Mouse (Mus musculus): ENCODE data around the gene Wnt7a.

Wnt7a gene

DNA sequence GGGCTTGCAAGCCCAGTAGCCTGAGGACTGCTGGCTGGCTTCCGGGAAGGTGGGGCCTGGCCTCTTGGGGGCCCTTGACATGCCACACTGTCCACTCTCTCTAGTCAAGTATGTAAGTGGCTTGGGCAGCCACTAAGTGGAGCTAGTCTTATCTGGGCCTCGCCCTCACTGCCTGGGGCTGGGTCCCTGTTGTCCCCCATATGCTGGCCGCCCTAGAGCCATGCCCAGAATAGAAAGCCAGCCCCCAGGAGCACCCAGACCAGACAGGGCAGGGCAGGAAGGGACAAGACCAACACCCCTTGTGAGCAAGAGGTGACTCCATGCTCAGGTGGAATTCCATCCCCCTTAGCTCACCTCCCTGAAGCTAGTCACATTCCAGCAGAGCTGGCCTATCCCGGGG is 22.0 kb downstream of the Wnt7a start:
- DNase-seq (ENCODE audit: low spot score in 2 of 2) = no peak

DNA sequence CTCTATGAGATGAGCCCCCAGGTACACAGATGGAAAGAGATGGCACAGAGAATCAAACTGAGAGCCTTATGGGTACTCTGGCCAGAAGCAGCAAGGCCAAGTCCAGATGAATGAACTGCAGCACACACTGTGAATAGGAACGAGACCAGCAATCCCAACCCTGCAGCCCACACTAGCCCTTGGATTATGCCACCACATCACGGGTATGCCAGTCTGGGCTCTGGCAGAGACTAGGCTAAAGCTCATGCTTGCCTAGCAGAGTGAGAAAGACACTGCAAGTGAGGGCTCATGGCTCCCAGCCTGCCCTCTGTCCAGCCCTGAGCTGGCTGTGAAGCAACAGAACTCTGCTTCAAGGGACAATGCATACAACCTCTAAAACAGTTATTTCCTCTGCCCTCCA is 26.7 kb downstream of the Wnt7a start:
- no peak for DNase-seq (ENCODE audit: low spot score in 2 of 2)

DNA sequence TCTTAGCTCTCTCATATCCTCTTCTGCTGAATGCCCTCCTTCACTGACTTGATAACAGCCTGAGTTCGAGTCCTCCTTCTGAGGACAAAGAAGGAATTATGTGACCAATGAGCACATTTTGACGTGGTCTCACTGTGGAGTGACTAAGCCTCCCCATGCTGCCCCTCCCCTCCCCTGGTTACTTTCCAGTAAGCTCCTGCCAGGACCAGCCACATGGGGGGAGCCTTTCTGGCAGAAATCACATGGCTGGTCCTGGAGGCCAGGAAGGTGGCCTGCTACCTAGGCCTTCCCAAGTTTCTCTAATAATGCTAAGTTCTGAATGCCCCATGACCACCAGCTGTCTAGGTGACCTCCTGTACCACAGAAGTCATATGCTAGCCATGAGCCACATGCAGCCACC is 27.3 kb downstream of the Wnt7a start:
- DNase-seq (ENCODE audit: low spot score in 2 of 2) = no peak

DNA sequence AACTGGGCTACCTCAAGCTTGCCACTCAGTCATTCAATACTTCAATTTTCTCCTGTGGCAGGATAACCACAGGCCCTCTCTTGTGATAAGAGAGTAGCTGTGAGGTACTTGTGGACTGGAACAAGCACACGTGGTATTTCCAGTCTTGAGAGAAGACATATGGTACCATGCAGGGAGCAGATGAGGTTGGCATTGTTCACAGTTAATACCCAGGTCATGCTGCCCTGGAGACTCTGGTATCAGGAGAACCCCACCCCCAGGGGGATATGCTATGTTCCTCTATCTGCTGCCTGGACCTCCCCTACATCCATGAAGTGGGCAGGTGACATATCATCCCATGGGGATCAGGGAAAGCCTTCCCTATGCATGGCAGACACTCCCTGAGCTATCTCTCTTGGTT is 27.9 kb downstream of the Wnt7a start:
- DNase-seq (ENCODE audit: low spot score in 2 of 2) = no peak

DNA sequence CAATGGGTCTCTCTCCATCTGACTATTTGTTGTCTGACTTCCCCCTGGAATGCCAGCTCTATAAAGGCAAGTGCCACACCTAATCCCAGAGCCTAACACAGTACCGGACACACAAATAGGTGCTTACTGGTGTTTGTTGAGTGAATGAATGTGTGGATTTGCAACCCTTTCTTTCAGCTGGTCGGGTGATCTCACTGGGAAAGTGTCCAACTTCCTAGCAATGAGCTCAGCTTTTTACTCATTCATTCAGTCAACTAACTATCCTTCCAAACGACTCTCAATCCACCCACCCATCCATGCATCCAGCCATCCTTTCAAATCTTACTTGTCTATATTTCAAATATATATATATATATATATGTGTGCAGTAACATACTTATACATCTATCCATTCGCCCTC is 31.3 kb downstream of the Wnt7a start:
- no peak for DNase-seq (ENCODE audit: low spot score in 2 of 2)

DNA sequence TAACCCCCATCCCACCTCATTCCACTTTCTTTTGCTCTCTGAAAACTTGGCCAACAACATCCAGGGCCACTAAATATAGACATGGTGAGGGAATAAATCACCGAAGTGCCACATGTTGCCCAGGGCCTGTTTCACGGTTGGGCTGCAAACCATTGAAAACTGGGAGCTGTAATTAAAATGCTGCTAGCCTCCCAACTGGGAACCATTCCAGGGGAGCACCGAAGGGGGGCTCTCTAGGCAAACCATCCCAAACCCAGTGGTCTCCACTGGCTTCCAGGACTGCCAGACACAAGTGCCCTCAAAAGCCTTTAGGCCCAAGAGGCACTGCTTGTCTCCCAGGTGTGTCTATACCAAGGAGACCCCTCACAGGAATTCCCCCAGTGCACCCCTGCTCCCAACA is 31.9 kb downstream of the Wnt7a start:
- no peak for DNase-seq (ENCODE audit: low spot score in 2 of 2)

DNA sequence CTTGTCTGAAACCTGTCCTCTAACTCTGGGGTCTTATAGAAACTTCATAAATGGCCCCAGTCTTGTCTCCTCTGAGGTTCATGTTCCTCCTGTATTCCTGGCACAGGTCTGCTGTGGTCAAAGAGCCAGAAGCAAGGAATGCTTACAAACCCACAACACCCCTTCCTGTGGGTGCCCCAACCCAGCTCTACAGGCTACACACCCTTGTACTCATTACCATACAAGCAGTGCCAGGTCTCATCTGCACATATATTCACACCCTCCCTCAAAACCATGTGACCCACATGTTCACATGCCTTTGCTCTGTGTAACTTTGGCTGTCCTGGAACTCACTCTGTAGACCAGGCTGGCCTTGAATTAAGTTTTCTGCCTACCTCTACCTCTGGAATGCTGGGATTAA is 38.2 kb downstream of the Wnt7a start:
- no peak for DNase-seq (ENCODE audit: low spot score in 2 of 2)

DNA sequence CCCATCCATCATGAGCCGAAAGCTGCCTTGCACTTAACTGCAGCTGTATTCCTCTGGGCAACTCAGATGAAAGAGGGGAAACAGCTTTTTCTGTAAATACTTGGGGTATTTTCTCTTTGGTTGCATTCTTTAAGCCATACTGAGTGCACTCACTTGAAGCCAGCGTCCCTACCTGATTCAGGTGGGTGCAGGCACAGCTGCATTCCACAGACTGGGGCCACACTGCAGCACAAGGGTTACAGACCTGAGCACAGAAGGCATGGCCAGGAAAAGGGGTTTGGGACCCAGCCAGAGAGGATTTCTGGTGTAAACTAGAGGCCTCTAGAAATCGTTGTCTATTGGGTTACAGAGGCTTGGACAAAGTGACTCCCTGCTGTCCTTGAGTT is 38.6 kb downstream of the Wnt7a start:
- DNase-seq (ENCODE audit: low spot score in 2 of 2) = no peak

DNA sequence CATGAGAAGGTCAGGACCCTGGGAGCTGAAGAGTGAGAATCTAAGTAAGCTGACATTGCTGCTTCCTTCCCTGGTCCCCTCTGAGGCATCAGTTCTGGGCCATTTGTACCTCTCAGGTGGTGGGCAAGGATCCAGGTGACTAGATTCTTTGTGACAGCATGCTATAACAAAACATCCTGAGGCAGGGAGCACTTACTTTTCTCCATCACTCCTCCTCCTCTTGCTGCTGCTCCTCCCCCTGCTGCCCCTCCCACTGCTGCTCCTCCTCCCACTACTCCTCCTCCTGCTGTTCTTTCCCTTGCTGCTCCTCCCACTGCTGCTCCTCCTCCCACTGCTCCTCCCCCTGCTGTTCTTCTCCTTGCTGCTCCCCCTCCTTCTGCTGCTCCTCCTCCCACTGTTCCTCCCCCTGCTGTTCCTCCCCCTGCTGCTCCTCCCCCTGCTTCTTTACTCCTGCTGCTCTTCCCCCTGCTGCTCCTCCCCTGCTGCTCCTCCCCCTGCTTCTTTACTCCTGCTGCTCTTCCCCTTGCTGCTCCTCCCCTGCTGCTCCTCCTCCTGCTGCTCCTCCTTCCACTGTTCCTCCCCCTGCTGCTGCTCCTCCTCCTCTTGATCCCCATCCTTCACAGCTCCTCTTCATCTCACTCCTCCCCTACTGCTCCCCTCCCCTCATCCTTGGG is 39.1 kb downstream of the Wnt7a start:
- DNase-seq (ENCODE audit: low spot score in 2 of 2) = no peak

DNA sequence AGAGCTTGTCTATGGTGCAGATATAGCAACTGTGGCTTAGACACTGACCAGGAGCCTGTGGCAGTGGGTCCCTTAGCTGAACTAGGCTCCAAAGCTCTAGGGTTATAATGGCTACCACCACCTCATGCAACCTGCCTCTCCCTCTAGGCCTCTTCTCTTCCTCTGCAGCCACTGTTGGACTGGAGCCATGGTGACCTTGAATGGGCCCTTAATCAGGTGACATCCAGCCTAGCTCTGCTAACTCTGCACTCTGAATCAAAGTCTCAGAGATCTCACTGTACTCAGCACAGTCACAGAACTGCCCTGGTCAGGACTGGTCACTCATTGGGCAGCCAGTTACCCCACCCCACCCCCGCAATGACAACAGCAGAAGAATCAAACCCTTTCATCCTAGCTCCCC is 44.4 kb downstream of the Wnt7a start:
- no peak for DNase-seq (ENCODE audit: low spot score in 2 of 2)

DNA sequence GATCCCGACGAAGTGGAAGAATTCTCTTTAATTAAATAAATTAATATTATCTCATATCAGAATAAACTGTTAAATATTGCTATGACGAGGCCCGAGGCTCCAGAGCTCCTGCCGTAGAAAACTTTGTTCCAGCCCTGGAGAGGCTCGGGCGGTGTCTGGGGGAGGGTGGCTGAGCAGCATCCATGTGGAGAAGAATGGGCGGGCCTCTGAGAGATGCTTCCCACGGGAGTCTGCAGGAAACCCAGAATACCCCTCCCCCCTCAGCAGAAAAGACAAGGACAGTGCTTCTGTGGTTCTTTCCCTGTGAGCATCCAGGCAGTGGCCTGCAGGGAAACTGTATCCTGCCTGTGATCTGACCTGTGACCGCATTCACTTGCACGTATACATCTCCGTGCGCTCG is 45.7 kb downstream of the Wnt7a start:
- DNase-seq (ENCODE audit: low spot score in 2 of 2) = no peak

DNA sequence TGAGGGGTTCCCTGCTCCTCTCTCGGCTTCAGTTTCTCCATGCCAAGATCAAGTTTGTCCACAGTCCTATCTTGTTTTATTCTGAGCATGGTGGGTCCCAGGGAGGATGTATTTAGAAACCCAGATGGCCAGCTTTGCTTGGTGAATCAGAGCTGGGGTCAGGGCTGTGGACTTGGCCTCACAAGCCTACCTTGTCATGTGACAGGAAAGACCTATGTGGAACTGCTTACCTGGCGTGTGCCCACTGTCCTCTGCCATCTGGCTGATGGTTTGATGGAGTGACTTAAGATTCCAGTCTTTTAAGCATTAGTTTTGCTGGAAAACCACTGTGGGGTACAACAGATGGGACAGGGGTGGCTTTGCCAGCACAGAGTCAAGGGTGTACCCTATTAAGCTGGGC is 48.4 kb downstream of the Wnt7a start:
- no peak for DNase-seq (ENCODE audit: low spot score in 2 of 2)

DNA sequence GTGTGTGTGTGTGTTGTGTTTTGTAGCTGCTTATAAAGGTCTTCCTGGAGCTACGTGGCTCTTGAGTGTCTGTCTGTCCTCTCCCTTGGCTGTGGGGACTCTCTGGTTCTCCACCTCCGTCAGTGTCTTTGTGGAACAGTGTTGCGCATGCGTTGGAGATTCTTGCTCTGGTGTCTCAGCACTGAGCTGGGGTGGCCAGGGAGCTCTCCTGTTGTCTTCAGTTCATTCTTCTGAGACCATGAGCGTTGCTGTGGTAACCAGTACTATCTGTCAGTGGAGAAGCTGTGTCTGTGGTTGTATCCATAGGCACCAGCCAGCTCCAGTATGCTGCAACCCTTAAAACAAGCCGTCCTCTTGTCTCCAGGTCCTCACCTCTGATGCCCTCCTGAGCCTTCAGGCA is 50.2 kb downstream of the Wnt7a start:
- no peak for DNase-seq (ENCODE audit: low spot score in 2 of 2)

DNA sequence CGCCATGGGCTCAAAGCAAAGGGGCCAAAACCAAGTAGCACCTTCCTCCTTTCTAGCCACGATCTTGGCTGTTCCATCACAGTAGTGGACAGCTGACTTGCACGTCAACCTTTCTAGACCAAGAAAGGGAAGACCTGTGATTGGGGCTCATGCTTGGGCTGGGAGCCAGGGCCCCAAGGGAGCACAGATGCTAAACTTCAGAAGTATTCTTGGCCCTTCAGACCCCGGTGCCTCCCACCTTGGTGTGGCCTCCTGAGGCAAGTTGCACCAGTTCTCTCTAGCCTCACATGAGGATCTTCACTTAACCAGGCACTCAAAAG is 50.8 kb downstream of the Wnt7a start:
- DNase-seq (ENCODE audit: low spot score in 2 of 2) = no peak

DNA sequence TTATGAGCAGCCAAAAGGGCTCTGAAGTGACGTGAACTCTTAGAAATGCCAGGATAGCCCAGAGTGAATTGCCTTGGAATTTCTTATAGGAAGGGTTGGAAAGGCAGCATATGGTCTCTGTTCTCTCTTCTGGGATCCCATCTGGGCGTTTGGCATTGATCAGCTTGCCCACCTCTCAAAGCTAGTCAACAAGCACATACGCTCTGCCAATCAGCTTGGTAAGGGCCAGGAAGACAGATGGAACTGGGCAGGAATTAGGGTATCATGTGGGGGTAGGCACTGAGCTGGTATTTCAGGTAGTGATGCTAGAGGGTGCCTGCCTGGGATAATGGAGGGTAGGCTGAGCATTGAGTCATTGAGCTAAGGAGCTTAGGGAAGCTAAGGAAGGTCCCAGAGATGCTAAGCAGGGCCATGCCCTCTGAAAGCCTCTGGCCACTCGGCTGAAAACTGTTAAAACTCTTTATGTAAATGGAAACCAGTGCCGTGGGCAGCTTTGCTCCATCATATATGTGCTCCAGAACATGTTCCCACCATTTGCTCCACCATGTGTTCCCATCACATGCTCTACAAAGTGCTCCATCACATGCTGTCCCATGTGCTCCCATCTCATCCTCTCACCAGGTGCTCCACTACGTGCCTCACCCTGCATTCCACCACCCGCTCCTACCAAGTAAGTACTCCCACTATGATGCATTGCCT is 51.3 kb downstream of the Wnt7a start:
- DNase-seq (ENCODE audit: low spot score in 2 of 2) = peak in 1 of 2 experiments; percentile 38

DNA sequence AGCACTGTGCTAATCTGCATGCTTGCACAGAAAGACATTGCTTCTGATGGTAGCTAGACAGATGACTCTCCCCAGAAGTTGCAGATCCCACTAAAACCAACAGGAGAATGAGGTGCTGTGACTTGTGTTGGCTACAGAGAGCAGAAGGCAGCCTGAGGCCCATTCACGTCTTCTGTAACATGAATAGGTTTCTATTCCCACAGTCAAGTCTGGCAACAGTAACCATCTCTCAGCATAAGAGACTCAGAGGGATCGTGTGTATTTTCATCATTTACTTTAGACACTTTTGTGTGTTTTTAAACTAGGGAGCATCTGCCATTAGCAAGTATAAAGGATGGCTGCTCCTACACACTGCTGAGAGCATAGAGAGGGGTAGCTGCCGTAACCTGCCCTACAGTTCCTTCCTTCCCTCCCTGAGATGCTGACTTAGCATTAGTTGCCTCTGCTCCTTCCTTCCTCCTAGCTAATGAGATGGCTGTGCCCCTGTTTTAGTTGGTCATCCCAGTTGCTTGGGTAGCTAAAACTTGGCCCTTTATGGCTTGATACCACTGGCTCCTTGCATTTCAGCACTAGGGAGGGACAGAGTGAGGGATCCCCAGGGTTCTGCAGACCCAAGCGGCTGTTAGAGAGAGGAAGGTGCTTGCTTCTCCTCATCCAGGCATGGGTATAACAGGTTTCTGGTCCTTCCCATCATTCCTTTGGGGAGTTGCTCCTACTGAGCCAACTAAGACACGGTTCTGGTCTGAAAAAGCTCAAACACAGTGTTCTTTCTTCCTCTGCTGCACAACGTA is 52.1 kb downstream of the Wnt7a start:
- DNase-seq (ENCODE audit: low spot score in 2 of 2) = no peak

DNA sequence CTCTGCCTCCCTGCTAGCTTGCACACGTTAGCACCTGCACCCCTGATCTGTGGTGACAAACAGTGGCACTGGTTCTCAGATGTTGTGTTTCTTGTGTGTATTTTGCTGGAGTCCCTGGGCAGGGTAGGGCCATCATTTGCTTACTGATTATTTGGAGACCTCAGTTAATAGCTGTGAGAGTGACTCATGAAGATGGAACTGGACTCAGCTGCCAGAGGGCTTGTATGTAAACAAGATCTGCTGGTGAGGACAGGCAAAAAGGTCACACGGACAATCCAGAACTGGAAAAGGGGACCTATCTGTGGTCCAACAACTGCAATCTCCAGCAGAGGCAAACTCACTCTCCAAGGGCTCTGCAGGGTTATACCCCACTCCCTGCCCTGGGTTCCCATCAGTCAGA is 52.8 kb downstream of the Wnt7a start:
- no peak for DNase-seq (ENCODE audit: low spot score in 2 of 2)

DNA sequence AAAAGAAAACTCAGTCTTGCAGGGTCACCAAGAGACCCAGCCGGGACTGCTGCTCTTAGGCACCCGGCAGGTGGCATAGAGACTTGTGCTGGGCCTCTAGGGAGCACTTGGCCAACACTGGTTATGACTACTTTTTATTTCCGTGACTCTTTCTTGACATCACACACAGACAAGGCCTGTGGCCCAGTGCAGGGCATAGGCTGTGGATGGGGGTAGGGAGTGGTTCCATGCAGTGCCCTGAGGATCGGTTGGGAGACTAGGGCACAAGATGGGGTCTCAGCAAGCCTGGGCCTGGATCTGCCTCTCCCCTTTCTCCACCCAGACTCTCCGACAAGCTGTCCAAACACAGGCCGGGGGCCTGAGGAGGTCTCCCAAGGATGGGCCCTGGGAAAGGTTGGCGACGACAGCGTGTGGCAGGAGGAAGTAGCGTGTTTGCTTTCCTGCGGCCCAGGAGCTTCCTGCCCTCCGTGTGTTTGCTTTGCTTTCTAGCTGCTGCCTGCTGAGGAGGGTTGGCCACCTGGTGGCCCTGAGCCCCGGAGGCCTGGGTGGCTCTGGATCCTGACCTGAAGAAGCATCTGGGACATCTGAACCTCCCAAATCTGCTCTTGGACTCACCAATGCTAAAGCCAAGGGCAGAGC is 53.8 kb downstream of the Wnt7a start:
- DNase-seq (ENCODE audit: low spot score in 2 of 2) = no peak

DNA sequence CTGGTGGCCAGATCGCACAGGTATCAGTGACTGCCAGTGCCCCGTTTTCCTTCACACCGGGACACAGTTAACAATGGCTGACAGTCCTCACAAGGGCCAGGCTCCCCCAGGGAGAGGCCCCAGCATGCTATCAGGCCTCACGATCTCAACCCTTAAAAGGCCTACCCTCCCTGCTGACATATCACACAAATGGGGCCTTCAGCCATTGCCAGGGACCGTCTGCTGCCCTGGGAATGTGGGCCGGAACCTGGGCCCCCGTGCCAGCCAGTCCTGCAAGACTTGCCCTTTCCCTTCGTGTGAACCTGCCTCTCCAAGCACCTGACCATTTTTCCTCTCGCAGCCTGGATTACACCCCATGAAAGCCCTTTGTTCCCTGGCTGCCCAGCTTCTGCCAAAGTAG is 61.5 kb downstream of the Wnt7a start:
- DNase-seq (ENCODE audit: low spot score in 2 of 2) = no peak

DNA sequence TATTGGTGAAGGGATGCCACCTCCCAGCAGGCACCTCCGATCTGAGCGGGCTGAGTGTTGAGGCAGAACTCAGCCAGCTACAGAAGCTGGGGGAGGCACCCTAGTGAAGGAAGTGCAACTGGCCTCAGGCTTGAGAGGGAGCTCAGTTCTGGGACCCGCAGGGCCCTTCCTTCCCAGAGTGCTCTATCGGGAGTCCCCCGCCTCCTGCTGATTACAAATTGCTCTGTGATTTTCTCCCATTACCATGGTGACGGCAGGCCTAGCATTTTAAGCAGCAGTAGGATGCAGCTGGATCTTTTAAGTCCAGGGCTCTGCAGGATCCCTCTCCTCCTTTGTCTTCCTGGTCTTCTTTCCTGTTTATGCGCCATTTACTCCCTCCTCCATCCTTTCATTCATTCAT is 63.4 kb downstream of the Wnt7a start:
- DNase-seq (ENCODE audit: low spot score in 2 of 2) = no peak

DNA sequence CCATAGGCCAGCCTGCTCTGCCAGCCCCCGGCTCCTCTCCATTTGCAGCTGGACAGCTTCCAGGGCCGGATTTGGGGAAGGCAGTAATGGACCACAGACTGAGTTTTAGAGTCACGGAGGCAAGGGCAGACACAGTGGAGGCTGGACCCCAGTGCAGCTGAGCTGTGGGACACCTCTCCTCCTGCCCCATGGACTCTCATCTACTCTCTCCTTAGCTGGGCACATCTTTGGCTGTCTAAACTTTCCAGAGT is 64.3 kb downstream of the Wnt7a start:
- no peak for DNase-seq (ENCODE audit: low spot score in 2 of 2)

DNA sequence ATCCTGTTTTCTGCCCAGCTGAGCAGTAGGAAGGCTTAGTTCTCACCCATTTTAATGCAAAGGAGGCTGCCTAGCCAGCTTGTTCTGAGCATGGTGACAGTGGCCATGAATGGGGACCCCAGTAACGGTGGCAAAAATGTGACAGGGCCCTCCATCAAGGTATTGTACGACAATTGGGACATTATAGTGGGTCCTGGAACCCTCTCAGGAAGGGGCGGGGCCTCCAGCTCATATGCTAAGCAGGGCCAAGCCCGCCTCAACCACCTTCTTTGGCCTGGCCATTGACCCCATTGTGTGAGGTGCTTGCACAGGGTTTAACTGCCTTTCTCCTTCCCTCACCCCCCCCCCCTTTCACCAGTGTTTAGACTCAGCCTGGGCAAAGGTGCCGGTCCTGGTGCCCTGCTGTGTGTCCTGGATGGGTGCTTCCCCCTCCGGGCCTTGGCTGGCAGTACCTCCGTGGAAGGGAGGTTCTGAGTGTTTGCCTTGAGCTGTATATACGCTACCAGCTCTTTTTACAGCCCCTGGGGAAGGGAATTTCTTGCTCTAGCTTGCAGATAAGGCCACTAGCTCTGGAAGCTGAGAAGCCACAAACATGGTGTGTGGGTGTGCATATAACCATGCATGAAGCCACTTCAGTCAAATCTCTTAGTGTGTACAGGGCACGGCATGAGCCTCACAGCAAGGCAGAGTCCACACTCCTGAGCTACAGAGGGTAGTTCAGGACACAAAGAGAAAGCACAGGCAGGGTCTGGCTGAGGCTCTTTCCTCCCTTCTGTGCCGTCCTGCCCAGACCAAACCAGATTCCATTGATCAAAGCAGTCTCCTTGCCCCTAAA is 64.9 kb downstream of the Wnt7a start:
- peak in 1 of 2 experiments; percentile 29 for DNase-seq (ENCODE audit: low spot score in 2 of 2)

Measured in cerebellum, postnatal 4 days (tissue).